Mouse (Mus musculus) intestine, embryonic 14.5 days (tissue): ENCODE data around the gene Helz. TPM values are rescaled to one million over a fixed set of nuclear protein-coding genes. Genes with fewer than 3 reads are reported as not detected.
A peak's percentile ranks its signal among the peaks of the same experiment; 100 is the strongest.
"Not testable (repeated sequence)": the region's sequence is repeated elsewhere in the genome, so short reads cannot be mapped to it uniquely, and the experiment has no call there.

Experiments used
- ATAC-seq: fragments of 200-750 bp; cut with Nextera tagmentation; replicated peaks from 2 replicates; pipeline ENCODE4 v1.8.0; 2017; ENCODE audit warnings: low read depth, moderate number of reproducible peaks, moderate TSS enrichment, moderate library complexity; ENCODE audit not compliant: low FRiP score, low TSS enrichment
- DNase-seq: peaks from one replicate; pipeline ENCODE4 v3.0.0-alpha.2; 2018; ENCODE audit warnings: low spot score
- H3K27ac ChIP-seq: fragments of 300-500 bp; sonication (generic); 2 replicates; pipeline ENCODE4 v1.5.1; 2014; ENCODE audit warnings: low read depth, mild to moderate bottlenecking, control low read depth
- H3K27me3 ChIP-seq: fragments of 300-500 bp; sonication (generic); replicated peaks from 2 replicates; pipeline ENCODE4 v1.6.1; 2014; ENCODE audit warnings: low read length, control low read depth; ENCODE audit not compliant: control insufficient read depth, insufficient read depth
- H3K36me3 ChIP-seq: fragments of 300-500 bp; sonication (generic); 2 replicates; pipeline ENCODE4 v1.6.1; 2014; ENCODE audit warnings: low read length, control low read depth; ENCODE audit not compliant: control insufficient read depth, insufficient read depth
- H3K4me1 ChIP-seq: fragments of 300-500 bp; sonication (generic); replicated peaks from 2 replicates; pipeline ENCODE4 v1.6.1; 2014; ENCODE audit warnings: low read length, control low read depth, mixed read lengths; ENCODE audit not compliant: control insufficient read depth, insufficient read depth
- H3K4me2 ChIP-seq: fragments of 300-500 bp; sonication (generic); 2 replicates; pipeline ENCODE4 v1.6.1; 2014; ENCODE audit warnings: low read length
- H3K4me3 ChIP-seq: fragments of 300-500 bp; sonication (generic); 2 replicates; pipeline ENCODE4 v1.5.1; 2014; ENCODE audit warnings: low read depth, low read length, control low read depth, mixed read lengths
- H3K9ac ChIP-seq: fragments of 300-500 bp; sonication (generic); 2 replicates; pipeline ENCODE4 v1.6.1; 2014; ENCODE audit warnings: mild to moderate bottlenecking, low read length
- H3K9me3 ChIP-seq: fragments of 300-500 bp; sonication (generic); 2 replicates; pipeline ENCODE4 v1.6.1; 2016; ENCODE audit warnings: low read length, control low read depth; ENCODE audit not compliant: control insufficient read depth
- WGBS: fragments of 180-500 bp; shearing (Covaris S2); extraction: QIAGEN DNeasy Blood & Tissue Kit; methylation state at CpG from one replicate; pipeline ENCODE4 v1.1.7; 2014; 5-methylcytosine and 5-hydroxymethylcytosine counted together
- polyA plus RNA-seq: library from polyadenylated mRNA; unstranded; fragments of >200 nt; fragmentation: Nextera tagmentation; extraction: Ambion mirVana; gene quantifications from 2 replicates; pipeline ENCODE4 v1.2.1, GENCODE M21; 2014

The Helz gene
- polyA plus RNA-seq, 1 experiment from 2014 or later: 22.6 TPM

DNA sequence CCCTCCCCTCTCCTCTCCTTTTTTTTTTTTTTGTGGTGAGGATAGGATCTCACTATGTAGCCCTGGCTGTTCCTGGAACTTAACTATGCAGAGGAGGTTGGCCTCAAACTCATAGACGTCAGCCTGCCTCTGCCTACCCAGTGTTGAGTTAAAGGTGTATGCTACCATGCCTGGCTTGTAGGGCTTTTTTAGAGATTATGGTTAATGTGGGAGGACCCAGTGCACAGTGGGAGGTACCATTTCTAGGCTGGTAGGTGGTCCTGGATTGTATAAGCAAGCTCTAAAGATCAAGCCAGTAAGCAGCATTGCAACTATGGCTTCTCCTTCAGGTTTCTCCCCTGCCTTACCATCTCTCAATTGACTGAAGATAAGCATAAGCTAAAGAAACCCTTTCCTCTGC is 7.4 kb upstream of the Helz start:
- ATAC-seq (no peak), DNase-seq (no peak)
- Histone ChIP-seq H3K4me3 (no peak overlapping the region), H3K4me2 (no peak overlapping the region), H3K27me3 (no peaks in the 10 kb centered on the region), H3K4me1 (no peaks in the 10 kb centered on the region), H3K36me3 (no peaks in the 10 kb centered on the region), H3K27ac (no peak overlapping the region), H3K9me3 (no peaks in the 10 kb centered on the region), H3K9ac (no peak overlapping the region)
- 57% methylated on average over 1 of the region's 1 CpGs for WGBS

DNA sequence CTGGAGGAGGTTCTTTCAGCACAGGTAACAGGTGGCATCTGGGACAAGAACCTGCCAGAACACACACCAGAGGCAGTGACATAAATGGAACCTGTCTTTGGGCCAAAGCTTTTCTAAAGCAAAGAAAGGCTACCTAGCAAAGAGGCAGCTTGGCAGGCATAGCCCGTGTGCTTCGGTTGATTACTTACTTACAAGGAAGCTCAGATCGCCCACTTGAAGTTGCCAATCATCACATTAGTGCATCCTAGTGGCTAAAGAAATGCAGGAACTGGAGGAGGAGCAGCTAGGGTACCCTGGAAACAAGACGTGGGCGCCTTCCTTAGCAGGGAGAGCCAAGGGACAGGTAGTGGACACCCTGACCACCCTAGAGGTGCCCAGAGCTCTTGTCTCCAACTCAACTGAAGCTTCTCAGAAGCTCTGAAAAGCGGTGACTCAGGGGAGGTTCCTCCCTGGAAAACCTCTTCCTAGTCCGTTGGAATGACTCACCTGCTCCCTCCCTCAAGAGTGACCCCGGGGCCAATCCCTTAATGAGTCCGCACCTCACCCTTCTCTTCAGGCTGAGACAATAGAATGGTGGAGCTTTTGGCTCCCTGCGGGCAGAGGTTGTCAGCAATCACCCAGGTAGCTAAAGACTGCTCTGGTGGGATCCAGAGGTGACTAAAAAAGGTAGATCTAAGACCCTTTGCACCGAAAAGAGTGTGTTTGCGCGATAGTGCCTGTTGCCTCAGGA is 1.8 kb upstream of the Helz start:
- ATAC-seq (peak; percentile 50; the same call in 1 of the 2 replicates), DNase-seq (no peak)
- Histone ChIP-seq H3K36me3 (peaks cover 16% of the 10 kb centered on the region), H3K4me1 (0 out of 2 replicates have a peak, but pooled peaks cover 2% of the 10 kb centered on the region), H3K9me3 (no peaks in the 10 kb centered on the region), H3K27ac (peak overlapping the region; percentile 19), H3K27me3 (no peaks in the 10 kb centered on the region), H3K4me3 (peak overlapping the region; percentile 96; the same call in 1 of the 2 replicates), H3K9ac (no peak overlapping the region; the same call in 1 of the 2 replicates), H3K4me2 (peak overlapping the region; percentile 100)
- WGBS: 22% methylated on average over 13 of the region's 13 CpGs

DNA sequence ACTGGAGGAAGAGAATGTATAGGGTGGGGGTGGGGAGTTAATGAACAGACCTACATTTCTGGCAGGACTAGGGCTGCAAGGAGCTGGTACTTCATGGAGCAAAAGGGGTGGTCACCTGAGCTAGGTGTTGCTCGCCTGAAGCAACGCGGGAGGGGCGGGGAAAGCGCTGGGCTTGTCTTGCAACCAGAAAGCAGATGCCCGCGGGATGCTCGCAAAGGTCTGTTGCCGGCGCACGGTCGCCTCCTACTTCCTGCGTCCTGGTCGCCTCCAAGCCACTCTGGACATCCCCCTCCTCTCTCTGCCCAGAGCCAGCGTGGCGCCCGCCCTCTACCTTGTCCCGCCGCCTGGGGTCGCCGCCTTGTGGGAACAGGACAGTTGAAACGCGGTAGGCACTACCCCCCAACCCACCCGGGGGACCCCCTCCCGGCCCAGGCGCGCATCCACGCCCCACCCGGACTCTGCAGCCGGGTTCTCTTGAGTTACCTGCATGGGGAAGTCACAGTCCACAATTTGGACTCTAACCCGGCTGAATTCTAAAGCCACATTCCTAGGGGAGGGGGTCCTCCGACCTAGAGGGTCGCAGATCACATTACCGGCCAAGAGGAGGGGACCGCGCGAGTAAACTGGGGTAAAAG is 946 bp upstream of the Helz start:
- H3K4me3 ChIP-seq: peak overlapping the region; percentile 96
- H3K27me3 ChIP-seq: no peaks in the 10 kb centered on the region
- H3K27ac ChIP-seq: peak overlapping the region; percentile 19
- peak; percentile 84 for DNase-seq
- H3K9me3 ChIP-seq: no peaks in the 10 kb centered on the region
- ATAC-seq: peak; percentile 73
- peaks cover 19% of the 10 kb centered on the region for H3K36me3 ChIP-seq
- WGBS: under 1% methylated on average over 36 of the region's 37 CpGs
- H3K9ac ChIP-seq: peak overlapping the region; percentile 89
- peak overlapping the region; percentile 100 for H3K4me2 ChIP-seq
- H3K4me1 ChIP-seq: 0 out of 2 replicates have a peak, but pooled peaks cover 2% of the 10 kb centered on the region

DNA sequence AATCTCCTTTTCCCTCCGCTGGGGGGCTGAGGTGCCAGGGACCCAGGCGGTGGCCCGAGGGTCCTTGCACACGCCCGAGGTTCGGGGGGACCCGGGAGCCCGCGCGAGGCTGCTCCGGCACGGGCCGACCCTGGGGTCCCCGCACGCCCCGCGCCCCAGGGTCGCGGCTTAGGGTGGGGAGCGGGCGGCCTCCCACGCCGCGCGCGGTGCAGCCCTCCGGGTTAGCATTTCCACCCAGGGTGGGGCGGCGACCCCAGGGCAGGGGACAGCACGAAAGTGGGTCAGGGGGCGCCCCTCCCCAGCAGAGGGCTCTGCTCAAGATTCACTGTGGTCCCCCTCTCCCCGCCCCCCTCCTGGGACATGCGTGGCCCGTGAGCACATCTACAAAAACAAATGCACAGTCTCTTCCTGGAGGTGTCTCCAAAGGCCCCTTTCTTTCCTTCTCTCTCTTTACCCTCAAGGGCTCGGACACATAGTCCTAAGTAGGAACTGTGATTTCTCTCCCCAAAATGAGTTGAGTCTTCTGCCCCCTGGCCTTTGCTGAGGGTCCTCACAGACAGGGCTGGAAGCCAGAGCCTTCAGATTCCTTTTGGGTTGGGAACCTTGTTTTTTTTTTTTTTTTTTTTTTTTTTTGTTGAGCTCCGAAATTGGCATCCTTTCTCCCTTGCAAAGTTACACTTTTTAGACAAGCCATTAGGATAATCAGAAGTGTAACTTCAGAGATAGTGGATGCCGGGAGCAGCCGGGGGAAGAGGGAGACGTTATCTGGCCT is 660 bp downstream of the Helz start:
- peak; percentile 53 for DNase-seq
- H3K4me3 ChIP-seq: peak overlapping the region; percentile 96
- peaks cover 33% of the 10 kb centered on the region for H3K36me3 ChIP-seq
- ATAC-seq: peak; percentile 54
- 7% methylated on average over 30 of the region's 39 CpGs for WGBS
- no peaks in the 10 kb centered on the region for H3K9me3 ChIP-seq
- H3K27ac ChIP-seq: peak overlapping the region; percentile 75
- peak overlapping the region; percentile 100 for H3K4me2 ChIP-seq
- H3K4me1 ChIP-seq: 0 out of 2 replicates have a peak, but pooled peaks cover 2% of the 10 kb centered on the region
- H3K27me3 ChIP-seq: no peaks in the 10 kb centered on the region
- peak overlapping the region; percentile 89 for H3K9ac ChIP-seq

DNA sequence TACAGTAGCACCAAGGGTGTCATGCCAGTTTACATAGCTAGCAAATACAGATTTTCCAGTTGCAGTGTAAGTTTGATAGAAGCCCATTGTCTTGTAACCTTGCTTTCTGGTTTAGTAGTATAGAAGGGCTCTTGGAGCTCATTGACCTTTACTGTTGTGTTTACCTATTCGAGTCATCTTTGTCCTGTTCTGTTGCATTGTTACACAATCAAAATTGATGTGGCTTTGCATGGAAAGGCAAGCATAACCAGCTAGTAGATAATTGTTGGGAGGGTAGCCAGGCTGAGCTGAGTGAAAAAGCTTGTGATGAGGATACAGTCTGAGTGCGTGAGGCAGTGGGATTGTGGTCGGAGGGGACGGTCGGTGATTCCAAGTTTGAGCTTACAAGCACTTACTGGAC is 12.1 kb downstream of the Helz start:
- no peak overlapping the region for H3K4me2 ChIP-seq
- no peak overlapping the region for H3K9ac ChIP-seq
- no peak overlapping the region for H3K4me3 ChIP-seq
- H3K4me1 ChIP-seq: no peaks in the 10 kb centered on the region
- no peak for ATAC-seq
- 96% methylated on average over 5 of the region's 5 CpGs for WGBS
- no peak for DNase-seq
- no peaks in the 10 kb centered on the region for H3K9me3 ChIP-seq
- peaks cover 29% of the 10 kb centered on the region for H3K36me3 ChIP-seq
- no peaks in the 10 kb centered on the region for H3K27me3 ChIP-seq
- no peak overlapping the region for H3K27ac ChIP-seq

DNA sequence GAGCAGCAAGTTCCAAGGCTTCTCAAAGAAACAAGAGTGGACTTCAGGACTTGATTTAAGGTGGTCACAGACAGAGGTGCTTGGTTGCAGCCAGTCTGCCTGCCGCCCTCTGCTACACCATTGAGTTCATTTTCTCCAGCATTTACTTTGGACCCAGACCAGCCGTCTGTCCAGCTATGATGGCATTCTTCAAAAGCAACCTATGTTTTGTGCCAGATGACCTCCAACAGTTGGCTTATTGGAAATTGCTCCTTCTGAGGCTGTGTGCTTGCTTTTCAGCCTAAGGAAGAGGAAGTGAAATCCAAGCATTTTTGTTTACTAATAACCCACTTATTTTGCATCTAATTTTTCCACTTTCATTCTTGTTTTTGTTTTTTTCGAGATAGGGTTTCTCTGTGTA is 19.7 kb downstream of the Helz start:
- Histone ChIP-seq H3K27ac (no peak overlapping the region), H3K9ac (no peak overlapping the region), H3K4me2 (no peak overlapping the region), H3K9me3 (no peaks in the 10 kb centered on the region), H3K4me1 (no peaks in the 10 kb centered on the region), H3K27me3 (no peaks in the 10 kb centered on the region), H3K36me3 (peaks cover 22% of the 10 kb centered on the region), H3K4me3 (no peak overlapping the region)
- 88% methylated on average over 3 of the region's 3 CpGs for WGBS
- ATAC-seq: no peak
- DNase-seq: no peak

DNA sequence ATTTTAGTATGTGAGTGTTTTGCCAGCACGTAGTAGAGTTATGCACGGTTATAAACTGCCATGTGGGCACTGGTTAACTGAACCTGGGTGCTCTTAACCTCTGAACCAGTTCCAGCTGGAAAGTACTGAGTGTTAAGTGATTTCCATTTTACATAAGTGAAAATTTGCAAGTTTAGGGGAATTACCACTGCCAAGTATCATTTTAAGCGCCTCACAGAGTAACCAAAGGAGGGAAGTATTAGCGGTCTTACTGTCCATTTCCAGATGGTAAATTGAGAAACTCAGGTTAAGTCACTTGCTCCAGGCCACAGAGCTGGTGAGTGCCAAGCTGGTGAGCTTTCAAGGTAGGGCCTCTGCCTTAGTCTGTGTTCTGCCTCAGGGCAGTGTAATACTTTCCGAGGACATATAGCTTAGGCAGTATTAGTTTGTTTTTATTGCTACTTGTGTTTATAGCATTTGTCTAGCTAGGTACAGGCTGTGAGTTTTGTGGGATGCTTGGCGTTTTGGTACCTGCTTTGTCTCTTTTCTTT is 20.8 kb downstream of the Helz start:
- 93% methylated on average over 6 of the region's 6 CpGs for WGBS
- H3K9me3 ChIP-seq: no peaks in the 10 kb centered on the region
- no peak overlapping the region for H3K4me2 ChIP-seq
- H3K27me3 ChIP-seq: no peaks in the 10 kb centered on the region
- ATAC-seq (no peak), DNase-seq (no peak)
- no peak overlapping the region for H3K9ac ChIP-seq
- H3K36me3 ChIP-seq: peaks cover 16% of the 10 kb centered on the region
- H3K27ac ChIP-seq: no peak overlapping the region
- H3K4me1 ChIP-seq: peaks cover 8% of the 10 kb centered on the region; the same call in 1 of the 2 replicates
- H3K4me3 ChIP-seq: no peak overlapping the region

DNA sequence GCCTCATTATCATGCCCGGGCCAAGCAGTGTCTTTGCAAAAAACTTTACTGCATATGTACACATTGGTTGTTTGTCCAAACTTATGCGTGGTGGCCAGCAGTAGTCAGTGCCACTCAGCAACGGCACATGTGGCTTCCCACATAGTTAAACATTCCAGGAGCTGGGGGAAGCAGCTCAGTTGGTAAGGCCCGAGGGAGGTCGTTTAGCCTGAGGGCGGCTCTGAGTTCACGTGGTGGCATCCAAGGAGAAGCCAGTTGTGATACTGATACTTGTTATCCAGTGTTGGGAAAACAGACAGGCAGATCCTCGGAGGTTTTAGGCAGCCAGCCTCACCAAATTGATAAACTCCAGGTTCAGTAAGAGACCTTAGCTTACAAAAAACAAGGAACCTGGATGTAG is 23.2 kb downstream of the Helz start:
- DNase-seq, H3K9me3 ChIP-seq, ATAC-seq, H3K4me2 ChIP-seq, H3K27me3 ChIP-seq, H3K9ac ChIP-seq, H3K27ac ChIP-seq, H3K4me3 ChIP-seq: not testable (repeated sequence)
- WGBS: 77% methylated on average over 8 of the region's 8 CpGs
- peaks cover 12% of the 10 kb centered on the region; the same call in 1 of the 2 replicates for H3K4me1 ChIP-seq
- H3K36me3 ChIP-seq: peaks cover 29% of the 10 kb centered on the region
